Mouse (Mus musculus): ENCODE data around the gene 1700017B05Rik. TPM values are rescaled to one million over a fixed set of nuclear protein-coding genes. Genes with fewer than 3 reads are reported as not detected.

1700017B05Rik gene
- total and polyA plus RNA-seq, 2 experiments from 2014 or later = 5.2 to 14.7 TPM

DNA sequence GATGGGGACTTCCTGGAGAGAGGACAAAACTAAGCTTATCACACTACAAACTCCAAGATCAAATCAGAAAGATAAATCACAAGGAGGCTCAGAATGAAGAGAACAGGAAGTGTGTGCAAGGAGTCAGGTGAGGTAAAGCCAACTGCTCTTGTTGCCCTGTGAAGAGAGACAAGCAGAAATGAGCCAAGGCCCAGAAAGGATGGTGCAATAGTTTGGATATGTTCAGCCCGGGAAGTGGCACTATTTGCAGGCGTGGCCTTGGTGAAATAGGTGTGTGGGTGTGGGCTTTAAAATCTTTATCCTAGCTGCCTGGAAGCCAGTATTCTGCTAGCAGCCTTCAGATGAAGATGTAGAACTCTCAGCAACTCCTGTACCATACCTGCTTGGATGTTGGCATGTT lies 38.4 kb upstream of the 1700017B05Rik start:
- no peak for ATAC-seq
- DNase-seq (ENCODE audit: low spot score) = no peak
- Histone ChIP-seq H3K9ac (replicated peaks; ENCODE audit: low read length) (no peak overlapping the region), H3K27ac (no peak overlapping the region), H3K4me3 (ENCODE audit: low read length) (no peak overlapping the region), H3K4me1 (ENCODE audit: insufficient read depth, low read length) (no peaks in the 10 kb centered on the region), H3K36me3 (ENCODE audit: insufficient read depth, low read length) (no peaks in the 10 kb centered on the region), H3K9me3 (ENCODE audit: low read length) (no peaks in the 10 kb centered on the region), H3K4me2 (ENCODE audit: low read depth, low read length) (no peak overlapping the region), H3K27me3 (ENCODE audit: insufficient read depth, low read length) (no peaks in the 10 kb centered on the region)
- WGBS = 73% methylated on average over 2 of the region's 2 CpGs
- TF ChIP-seq CTCF (IDR thresholded peaks at IDR 0.05; ENCODE audit: low read depth) = no peak

- Histone ChIP-seq H3K4me2 (ENCODE audit: low read depth, low read length) (no peak overlapping the region), H3K27me3 (ENCODE audit: insufficient read depth, low read length) (no peaks in the 10 kb centered on the region), H3K9me3 (ENCODE audit: low read length) (no peaks in the 10 kb centered on the region), H3K27ac (no peak overlapping the region), H3K4me1 (ENCODE audit: insufficient read depth, low read length) (no peaks in the 10 kb centered on the region), H3K36me3 (ENCODE audit: insufficient read depth, low read length) (no peaks in the 10 kb centered on the region), H3K4me3 (ENCODE audit: low read length) (no peak overlapping the region), H3K9ac (replicated peaks; ENCODE audit: low read length) (no peak overlapping the region)
- DNase-seq (ENCODE audit: low spot score) = no peak
- no peak for ATAC-seq
- WGBS = 88% methylated on average over 6 of the region's 6 CpGs
- no peak for TF ChIP-seq CTCF (IDR thresholded peaks at IDR 0.05; ENCODE audit: low read depth)
Observed at GRCm38 (mm10) chr9:57299790-57300477, 37.5 kb upstream of the 1700017B05Rik start.

DNA sequence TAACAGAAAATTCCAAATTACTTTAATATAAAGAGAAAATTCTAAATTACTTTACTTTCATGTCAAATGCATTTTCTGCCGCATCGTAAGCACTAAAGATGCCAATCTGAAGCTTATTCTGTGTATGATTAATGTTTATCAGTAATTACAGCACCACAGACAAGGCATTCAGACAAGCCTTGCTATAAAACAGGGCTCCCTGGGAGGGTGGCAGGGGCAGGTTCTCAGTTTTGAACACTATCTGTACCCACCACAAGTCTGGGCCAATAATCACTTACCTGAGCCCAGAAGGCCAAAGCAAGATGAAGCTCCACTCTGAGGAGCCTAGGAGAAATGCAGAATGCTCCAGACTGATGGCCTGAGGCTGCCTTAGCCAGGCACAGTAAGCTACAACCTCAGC lies 35.5 kb upstream of the 1700017B05Rik start:
- TF ChIP-seq CTCF (IDR thresholded peaks at IDR 0.05; ENCODE audit: low read depth) = no peak

GRCm38 (mm10) chr9:57296277-57296676 lies 33.9 kb upstream of the 1700017B05Rik start:
- TF ChIP-seq CTCF (IDR thresholded peaks at IDR 0.05; ENCODE audit: low read depth) = no peak
- DNase-seq (ENCODE audit: low spot score) (no peak), ATAC-seq (no peak)
- no peaks in the 10 kb centered on the region for H3K4me1 ChIP-seq (ENCODE audit: insufficient read depth, low read length)
- no peak overlapping the region for H3K4me3 ChIP-seq (ENCODE audit: low read length)
- no peak overlapping the region for H3K9ac ChIP-seq (replicated peaks; ENCODE audit: low read length)
- H3K4me2 ChIP-seq (ENCODE audit: low read depth, low read length) = no peak overlapping the region
- H3K36me3 ChIP-seq (ENCODE audit: insufficient read depth, low read length) = no peaks in the 10 kb centered on the region
- H3K27ac ChIP-seq = no peak overlapping the region
- no peaks in the 10 kb centered on the region for H3K27me3 ChIP-seq (ENCODE audit: insufficient read depth, low read length)
- no peaks in the 10 kb centered on the region for H3K9me3 ChIP-seq (ENCODE audit: low read length)
- 70% methylated on average over 8 of the region's 8 CpGs for WGBS

More for the DNA sequence above, 35.5 kb upstream of the 1700017B05Rik start:
- Histone ChIP-seq H3K27me3 (ENCODE audit: insufficient read depth, low read length) (no peaks in the 10 kb centered on the region), H3K36me3 (ENCODE audit: insufficient read depth, low read length) (no peaks in the 10 kb centered on the region), H3K9me3 (ENCODE audit: low read length) (no peaks in the 10 kb centered on the region), H3K4me1 (ENCODE audit: insufficient read depth, low read length) (no peaks in the 10 kb centered on the region), H3K4me2 (ENCODE audit: low read depth, low read length) (no peak overlapping the region), H3K27ac (no peak overlapping the region), H3K4me3 (ENCODE audit: low read length) (no peak overlapping the region), H3K9ac (replicated peaks; ENCODE audit: low read length) (no peak overlapping the region)
- ATAC-seq = no peak
- DNase-seq (ENCODE audit: low spot score) = no peak
- WGBS = 92% methylated on average over 2 of the region's 2 CpGs

DNA sequence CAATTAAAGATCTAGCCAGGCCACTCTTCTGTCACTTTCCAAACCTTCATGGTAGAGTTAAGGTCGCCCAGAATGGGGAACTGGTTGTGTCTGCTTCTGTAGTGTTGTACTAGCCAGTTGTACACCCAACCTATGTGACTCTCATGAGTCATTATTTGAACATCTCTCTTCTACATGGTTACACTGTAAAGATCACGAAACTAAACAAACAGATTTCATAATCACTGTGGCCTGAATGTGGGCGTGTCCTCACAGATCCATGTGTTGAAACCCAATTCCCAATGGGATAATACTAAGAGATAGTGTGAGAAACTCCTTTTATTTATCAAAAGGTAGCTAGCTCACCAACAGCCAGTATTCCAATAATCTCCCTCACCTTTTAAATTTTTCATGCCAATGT lies 33.3 kb upstream of the 1700017B05Rik start:
- no peak for ATAC-seq
- Histone ChIP-seq H3K36me3 (ENCODE audit: insufficient read depth, low read length) (no peaks in the 10 kb centered on the region), H3K9me3 (ENCODE audit: low read length) (no peaks in the 10 kb centered on the region), H3K9ac (replicated peaks; ENCODE audit: low read length) (no peak overlapping the region), H3K4me3 (ENCODE audit: low read length) (no peak overlapping the region), H3K27me3 (ENCODE audit: insufficient read depth, low read length) (no peaks in the 10 kb centered on the region), H3K4me1 (ENCODE audit: insufficient read depth, low read length) (no peaks in the 10 kb centered on the region), H3K4me2 (ENCODE audit: low read depth, low read length) (no peak overlapping the region), H3K27ac (no peak overlapping the region)
- no peak for TF ChIP-seq CTCF (IDR thresholded peaks at IDR 0.05; ENCODE audit: low read depth)
- no peak for DNase-seq (ENCODE audit: low spot score)
- WGBS = 79% methylated on average over 3 of the region's 3 CpGs

GRCm38 (mm10) chr9:57294905-57295304 lies 32.5 kb upstream of the 1700017B05Rik start:
- WGBS = 71% methylated on average over 3 of the region's 3 CpGs
- Histone ChIP-seq H3K9ac (replicated peaks; ENCODE audit: low read length) (no peak overlapping the region), H3K36me3 (ENCODE audit: insufficient read depth, low read length) (no peaks in the 10 kb centered on the region), H3K4me2 (ENCODE audit: low read depth, low read length) (no peak overlapping the region), H3K4me1 (ENCODE audit: insufficient read depth, low read length) (no peaks in the 10 kb centered on the region), H3K27me3 (ENCODE audit: insufficient read depth, low read length) (no peaks in the 10 kb centered on the region), H3K9me3 (ENCODE audit: low read length) (no peaks in the 10 kb centered on the region), H3K4me3 (ENCODE audit: low read length) (no peak overlapping the region), H3K27ac (no peak overlapping the region)
- no peak for DNase-seq (ENCODE audit: low spot score)
- no peak for ATAC-seq
- TF ChIP-seq CTCF (IDR thresholded peaks at IDR 0.05; ENCODE audit: low read depth) = no peak

GRCm38 (mm10) chr9:57287183-57287582 lies 24.8 kb upstream of the 1700017B05Rik start:
- H3K27me3 ChIP-seq (ENCODE audit: insufficient read depth, low read length) = no peaks in the 10 kb centered on the region
- no peak overlapping the region for H3K4me2 ChIP-seq (ENCODE audit: low read depth, low read length)
- ATAC-seq = no peak
- 95% methylated on average over 6 of the region's 6 CpGs for WGBS
- H3K27ac ChIP-seq = no peak overlapping the region
- H3K36me3 ChIP-seq (ENCODE audit: insufficient read depth, low read length) = no peaks in the 10 kb centered on the region
- no peak for DNase-seq (ENCODE audit: low spot score)
- TF ChIP-seq CTCF (IDR thresholded peaks at IDR 0.05; ENCODE audit: low read depth) = no peak
- no peaks in the 10 kb centered on the region for H3K9me3 ChIP-seq (ENCODE audit: low read length)
- H3K9ac ChIP-seq (replicated peaks; ENCODE audit: low read length) = no peak overlapping the region
- H3K4me3 ChIP-seq (ENCODE audit: low read length) = no peak overlapping the region
- no peaks in the 10 kb centered on the region for H3K4me1 ChIP-seq (ENCODE audit: insufficient read depth, low read length)

Data from hindbrain, postnatal 0 days (tissue).